Mouse (Mus musculus) midbrain, embryonic 15.5 days (tissue): ENCODE measurements at regions not wholly inside any gene's neighbourhood (a gene's known extent, or its start where the extent isn't known, plus 50 kb on each side); places are given as distances from the start of the nearest gene placed in this dataset.
"Not testable (repeated sequence)": the region's sequence is repeated elsewhere in the genome, so short reads cannot be mapped to it uniquely, and the experiment has no call there.

Experiments
- ATAC-seq: fragments of 200-750 bp; cut with Nextera tagmentation; replicated peaks from 2 replicates; pipeline ENCODE4 v1.8.0; 2017; ENCODE audit warnings: moderate TSS enrichment
- H3K27ac ChIP-seq: fragments of 300-500 bp; sonication (generic); 2 replicates; pipeline ENCODE4 v1.5.1; 2015; ENCODE audit warnings: mild to moderate bottlenecking, inconsistent platforms
- H3K27me3 ChIP-seq: fragments of 300-500 bp; sonication (generic); replicated peaks from 2 replicates; pipeline ENCODE4 v1.6.1; 2015; ENCODE audit warnings: inconsistent platforms
- H3K36me3 ChIP-seq: fragments of 300-500 bp; sonication (generic); replicated peaks from 2 replicates; pipeline ENCODE4 v1.6.1; 2015; ENCODE audit warnings: inconsistent platforms
- H3K4me1 ChIP-seq: fragments of 300-500 bp; sonication (generic); 2 replicates; pipeline ENCODE4 v1.6.1; 2015; ENCODE audit warnings: inconsistent platforms
- H3K4me2 ChIP-seq: fragments of 300-500 bp; sonication (generic); 2 replicates; pipeline ENCODE4 v1.6.1; 2015; ENCODE audit warnings: inconsistent platforms, mild to moderate bottlenecking, moderate library complexity
- H3K4me3 ChIP-seq: fragments of 300-500 bp; sonication (generic); 2 replicates; pipeline ENCODE4 v1.5.1; 2015; ENCODE audit warnings: mild to moderate bottlenecking, inconsistent platforms
- H3K9ac ChIP-seq: fragments of 300-500 bp; sonication (generic); 2 replicates; pipeline ENCODE4 v1.6.1; 2015; ENCODE audit warnings: mild to moderate bottlenecking, inconsistent platforms
- H3K9me3 ChIP-seq: fragments of 300-500 bp; sonication (generic); 2 replicates; pipeline ENCODE4 v1.6.1; 2016; ENCODE audit warnings: inconsistent platforms
- WGBS: fragments of 180-500 bp; shearing (Covaris S2); methylation state at CpG from one replicate; pipeline ENCODE4 v1.1.7; 2015; ENCODE audit warnings: mixed read lengths; 5-methylcytosine and 5-hydroxymethylcytosine counted together

GRCm38 (mm10) chr12:8435651-8436348 is 64.0 kb downstream of the Rhob start:
- WGBS = 86% methylated on average over 3 of the region's 3 CpGs
- peaks cover 18% of the 10 kb centered on the region; the same call in 1 of the 2 replicates for H3K4me1 ChIP-seq

GRCm38 (mm10) chr12:8428228-8428990 is 71.4 kb downstream of the Rhob start:
- peaks cover 8% of the 10 kb centered on the region; the same call in 1 of the 2 replicates for H3K4me1 ChIP-seq
- ATAC-seq = no peak
- H3K9ac ChIP-seq = no peak overlapping the region
- no peak overlapping the region for H3K27ac ChIP-seq
- H3K27me3 ChIP-seq = no peaks in the 10 kb centered on the region
- no peaks in the 10 kb centered on the region for H3K9me3 ChIP-seq
- H3K4me2 ChIP-seq = no peak overlapping the region
- no peaks in the 10 kb centered on the region for H3K36me3 ChIP-seq
- 77% methylated on average over 5 of the region's 5 CpGs for WGBS
- H3K4me3 ChIP-seq = no peak overlapping the region

More at GRCm38 (mm10) chr12:8435651-8436348, 64.0 kb downstream of the Rhob start:
- ATAC-seq, H3K27me3 ChIP-seq, H3K4me3 ChIP-seq, H3K9me3 ChIP-seq, H3K36me3 ChIP-seq, H3K9ac ChIP-seq, H3K27ac ChIP-seq, H3K4me2 ChIP-seq: not testable (repeated sequence)

- Histone ChIP-seq H3K9me3 (no peaks in the 10 kb centered on the region), H3K4me3 (no peak overlapping the region), H3K27me3 (no peaks in the 10 kb centered on the region), H3K36me3 (no peaks in the 10 kb centered on the region), H3K4me2 (no peak overlapping the region), H3K27ac (no peak overlapping the region), H3K9ac (no peak overlapping the region), H3K4me1 (no peaks in the 10 kb centered on the region)
- 89% methylated on average over 6 of the region's 6 CpGs for WGBS
- ATAC-seq = no peak
These were observed 75.3 kb downstream of the Rhob start for GRCm38 (mm10) chr12:8424515-8424914.

- H3K4me2 ChIP-seq = no peak overlapping the region
- no peak overlapping the region for H3K27ac ChIP-seq
- no peak overlapping the region for H3K9ac ChIP-seq
- no peak for ATAC-seq
- 58% methylated on average over 5 of the region's 5 CpGs for WGBS
- H3K9me3 ChIP-seq = no peaks in the 10 kb centered on the region
- H3K4me1 ChIP-seq = no peaks in the 10 kb centered on the region
- H3K4me3 ChIP-seq = no peak overlapping the region
- no peaks in the 10 kb centered on the region for H3K36me3 ChIP-seq
- H3K27me3 ChIP-seq = no peaks in the 10 kb centered on the region
These were observed 77.1 kb downstream of the Rhob start for GRCm38 (mm10) chr12:8422676-8423075.

- no peak overlapping the region for H3K27ac ChIP-seq
- H3K27me3 ChIP-seq = no peaks in the 10 kb centered on the region
- no peak overlapping the region for H3K9ac ChIP-seq
- H3K9me3 ChIP-seq = no peaks in the 10 kb centered on the region
- 88% methylated on average over 3 of the region's 3 CpGs for WGBS
- H3K36me3 ChIP-seq = no peaks in the 10 kb centered on the region
- no peak overlapping the region for H3K4me2 ChIP-seq
- ATAC-seq = no peak
- 0 out of 2 replicates have a peak, but pooled peaks cover 3% of the 10 kb centered on the region for H3K4me1 ChIP-seq
- H3K4me3 ChIP-seq = no peak overlapping the region
These were observed 78.6 kb downstream of the Rhob start for GRCm38 (mm10) chr12:8421271-8421567.

GRCm38 (mm10) chr12:8420511-8421270 is 79.1 kb downstream of the Rhob start:
- H3K9ac ChIP-seq = no peak overlapping the region
- no peak overlapping the region for H3K4me3 ChIP-seq
- no peak for ATAC-seq
- no peaks in the 10 kb centered on the region for H3K9me3 ChIP-seq
- H3K4me1 ChIP-seq = 0 out of 2 replicates have a peak, but pooled peaks cover 3% of the 10 kb centered on the region
- H3K27ac ChIP-seq = no peak overlapping the region
- WGBS = 85% methylated on average over 9 of the region's 9 CpGs
- no peaks in the 10 kb centered on the region for H3K27me3 ChIP-seq
- H3K4me2 ChIP-seq = no peak overlapping the region
- no peaks in the 10 kb centered on the region for H3K36me3 ChIP-seq

- Histone ChIP-seq H3K4me1 (0 out of 2 replicates have a peak, but pooled peaks cover 3% of the 10 kb centered on the region), H3K4me3 (no peak overlapping the region), H3K9me3 (no peaks in the 10 kb centered on the region), H3K9ac (no peak overlapping the region), H3K4me2 (no peak overlapping the region), H3K36me3 (no peaks in the 10 kb centered on the region), H3K27ac (no peak overlapping the region), H3K27me3 (no peaks in the 10 kb centered on the region)
- ATAC-seq = no peak
- WGBS = 79% methylated on average over 5 of the region's 5 CpGs
These were observed 80.9 kb downstream of the Rhob start for GRCm38 (mm10) chr12:8418890-8419289.

- Histone ChIP-seq H3K27ac (0 out of 2 replicates have a peak overlapping the region, but pooled peaks have one; percentile 7), H3K9me3 (no peaks in the 10 kb centered on the region), H3K27me3 (no peaks in the 10 kb centered on the region), H3K4me2 (no peak overlapping the region), H3K4me1 (0 out of 2 replicates have a peak, but pooled peaks cover 3% of the 10 kb centered on the region), H3K4me3 (no peak overlapping the region), H3K36me3 (no peaks in the 10 kb centered on the region), H3K9ac (no peak overlapping the region)
- peak; percentile 69; the same call in 1 of the 2 replicates for ATAC-seq
- WGBS = 51% methylated on average over 8 of the region's 8 CpGs
These were observed 82.5 kb downstream of the Rhob start for GRCm38 (mm10) chr12:8417127-8417790.

- no peak overlapping the region for H3K9ac ChIP-seq
- no peak overlapping the region for H3K27ac ChIP-seq
- no peak overlapping the region for H3K4me3 ChIP-seq
- H3K27me3 ChIP-seq = no peaks in the 10 kb centered on the region
- H3K4me2 ChIP-seq = no peak overlapping the region
- 0 out of 2 replicates have a peak, but pooled peaks cover 1% of the 10 kb centered on the region for H3K4me1 ChIP-seq
- ATAC-seq = no peak
- no peaks in the 10 kb centered on the region for H3K9me3 ChIP-seq
- no peaks in the 10 kb centered on the region for H3K36me3 ChIP-seq
- WGBS = 98% methylated on average over 2 of the region's 2 CpGs
These were observed 87.7 kb downstream of the Rhob start for GRCm38 (mm10) chr12:8412125-8412524.

- Histone ChIP-seq H3K27me3 (no peaks in the 10 kb centered on the region), H3K9me3 (no peaks in the 10 kb centered on the region), H3K36me3 (no peaks in the 10 kb centered on the region), H3K9ac (no peak overlapping the region), H3K27ac (no peak overlapping the region), H3K4me1 (no peaks in the 10 kb centered on the region), H3K4me2 (no peak overlapping the region), H3K4me3 (no peak overlapping the region)
- peak; percentile 66 for ATAC-seq
- 54% methylated on average over 24 of the region's 24 CpGs for WGBS
These were observed 89.1 kb downstream of the Rhob start for GRCm38 (mm10) chr12:8410410-8411341.

GRCm38 (mm10) chr12:8402084-8402483 is 88.9 kb downstream of the Hs1bp3 start:
- Histone ChIP-seq H3K4me2 (no peak overlapping the region), H3K9me3 (no peaks in the 10 kb centered on the region), H3K27me3 (no peaks in the 10 kb centered on the region), H3K9ac (no peak overlapping the region), H3K4me3 (no peak overlapping the region), H3K27ac (no peak overlapping the region), H3K4me1 (no peaks in the 10 kb centered on the region), H3K36me3 (no peaks in the 10 kb centered on the region)
- 28% methylated on average over 5 of the region's 5 CpGs for WGBS
- no peak for ATAC-seq
